Mouse (Mus musculus) E14TG2a.4 (cell line): ENCODE measurements at regions not wholly inside any gene's neighbourhood (a gene's known extent, or its start where the extent isn't known, plus 50 kb on each side); places are given as distances from the start of the nearest gene placed in this dataset.

ENCODE experiments used
- CTCF ChIP-seq: conservative IDR thresholded peaks from 2 replicates; pipeline ENCODE4 v1.5.1; 2014; ENCODE audit warnings: low read length
- NANOG ChIP-seq: IDR thresholded peaks from 2 replicates; pipeline ENCODE4 v1.6.1; 2014; ENCODE audit warnings: borderline replicate concordance, low read length, mixed read lengths

DNA sequence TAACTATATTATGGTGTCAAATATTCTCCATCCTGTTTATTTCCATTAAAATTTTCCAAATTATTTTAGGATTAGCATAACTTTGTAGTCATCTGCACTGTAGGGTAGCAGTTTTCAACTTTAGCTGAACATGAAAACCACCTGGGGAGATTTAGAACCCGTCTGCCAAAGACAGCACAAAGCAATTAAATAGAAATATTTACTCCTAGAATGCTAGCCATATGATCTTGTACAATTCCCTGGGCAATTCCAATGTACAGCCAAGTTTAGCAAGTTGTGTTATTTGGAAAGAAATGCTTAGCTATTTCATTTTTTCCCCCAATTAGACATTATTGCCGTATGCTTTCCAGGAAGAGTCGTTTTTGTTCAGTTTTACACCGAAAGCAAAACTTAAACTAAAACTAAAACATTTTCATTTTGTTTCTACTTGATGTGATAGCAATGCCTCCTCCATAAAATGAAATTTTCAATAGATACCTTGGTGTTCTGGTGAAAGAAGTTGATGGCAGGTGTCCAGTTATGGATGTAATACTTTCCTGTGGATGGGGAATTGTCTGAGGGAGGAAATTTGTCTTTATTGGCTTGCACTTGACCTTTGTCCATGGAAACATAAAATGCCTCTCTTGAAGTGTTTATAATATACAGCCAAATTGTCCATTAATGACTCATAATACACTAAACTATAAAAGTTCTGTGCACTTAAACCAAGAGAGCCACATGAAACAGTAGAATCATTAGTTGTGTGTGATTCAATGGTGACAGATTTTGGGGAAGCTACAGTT is 282.3 kb downstream of the Usp25 start:
- TF ChIP-seq CTCF (no peak), NANOG (no peak)
